Mouse (Mus musculus): Measurements from ENCODE around the gene Ptprg. TPM values are rescaled to one million over a fixed set of nuclear protein-coding genes. Genes with fewer than 3 reads are reported as not detected.

Ptprg gene
- total and polyA plus RNA-seq, 3 experiments, result not detected

- Histone ChIP-seq H3K4me3 (ENCODE audit: control insufficient read depth in 1 of 2, insufficient read depth in 1 of 2, low read depth in 2 of 2, low read length in 2 of 2) (no peak overlapping the region), H3K27ac (ENCODE audit: control insufficient read depth, low read depth, low read length) (no peak overlapping the region), H3K4me1 (ENCODE audit: control insufficient read depth in 1 of 2, insufficient read depth in 2 of 2, low read length in 2 of 2) (no peaks in the 10 kb centered on the region), H3K9me3 (replicated peaks; ENCODE audit: insufficient read depth, low read length) (no peaks in the 10 kb centered on the region), H3K9ac (ENCODE audit: control insufficient read depth, low read depth, low read length, poor library complexity, severe bottlenecking) (no peak overlapping the region), H3K36me3 (ENCODE audit: control insufficient read depth in 1 of 2, insufficient read depth in 2 of 2, low read length in 2 of 2) (no peaks in the 10 kb centered on the region), H3K79me2 (ENCODE audit: control insufficient read depth, insufficient read depth, low read length, poor library complexity) (no peaks in the 10 kb centered on the region), H3K27me3 (ENCODE audit: control insufficient read depth in 1 of 2, insufficient read depth in 2 of 2, low read length in 2 of 2) (no peaks in the 10 kb centered on the region)
- DNase-seq (ENCODE audit: low read depth, low spot score), result no peak
- TF ChIP-seq ZMIZ1 (IDR thresholded peaks at IDR 0.05; ENCODE audit: low read depth, low read length) (no peak), NRF1 (IDR thresholded peaks at IDR 0.05; ENCODE audit: insufficient read depth, low read depth, low read length, poor library complexity, severe bottlenecking) (no peak)
These were observed 136.7 kb downstream of the Ptprg start for GRCm38 (mm10) chr14:11690066-11690465.

DNA sequence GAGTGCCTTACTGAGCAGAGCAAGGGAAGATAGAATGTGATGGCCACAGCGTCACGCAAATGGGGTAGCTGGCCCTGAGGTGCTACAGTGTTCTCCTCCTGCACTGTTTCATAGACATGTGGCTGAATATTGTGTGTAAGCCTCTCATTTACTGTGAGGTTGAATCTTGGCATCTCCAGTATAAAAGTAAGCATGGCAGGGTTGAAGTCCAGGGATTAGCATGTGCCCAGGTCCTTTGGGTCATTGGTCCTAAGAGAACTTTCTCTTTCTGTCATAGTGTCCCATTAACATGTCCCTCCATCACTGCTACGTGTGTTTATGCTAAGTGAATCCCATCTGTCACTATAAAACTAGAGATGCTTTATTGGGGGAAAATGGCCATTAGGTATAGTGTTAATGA lies 138.2 kb downstream of the Ptprg start:
- DNase-seq (ENCODE audit: low read depth, low spot score), result no peak
- H3K9me3 ChIP-seq (replicated peaks; ENCODE audit: insufficient read depth, low read length), result no peaks in the 10 kb centered on the region
- no peaks in the 10 kb centered on the region for H3K4me1 ChIP-seq (ENCODE audit: control insufficient read depth in 1 of 2, insufficient read depth in 2 of 2, low read length in 2 of 2)

DNA sequence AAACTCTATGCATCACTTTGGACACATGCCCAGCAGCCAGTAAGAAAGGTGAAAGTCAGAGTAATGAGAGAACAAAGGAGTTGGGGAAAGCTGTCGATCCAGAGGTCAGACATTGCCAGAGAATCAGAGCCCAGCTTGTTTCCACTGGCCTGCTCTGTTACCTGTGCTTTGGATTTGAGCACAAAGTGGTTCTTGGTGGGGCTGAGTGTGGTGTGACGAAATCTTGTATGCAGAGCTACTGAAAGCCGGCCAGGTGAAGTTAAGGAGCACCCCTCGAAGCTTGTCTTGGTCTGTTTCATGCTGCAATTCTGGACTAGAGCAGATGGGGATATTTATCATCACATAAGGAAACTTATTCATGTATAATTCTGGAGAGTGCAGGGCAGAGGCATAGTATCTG lies 145.5 kb downstream of the Ptprg start:
- no peak overlapping the region for H3K9ac ChIP-seq (ENCODE audit: control insufficient read depth, low read depth, low read length, poor library complexity, severe bottlenecking)
- H3K27ac ChIP-seq (ENCODE audit: control insufficient read depth, low read depth, low read length), result no peak overlapping the region
- no peaks in the 10 kb centered on the region for H3K4me1 ChIP-seq (ENCODE audit: control insufficient read depth in 1 of 2, insufficient read depth in 2 of 2, low read length in 2 of 2)
- H3K36me3 ChIP-seq (ENCODE audit: control insufficient read depth in 1 of 2, insufficient read depth in 2 of 2, low read length in 2 of 2), result no peaks in the 10 kb centered on the region
- TF ChIP-seq POLR2A (IDR thresholded peaks at IDR 0.05; ENCODE audit: control insufficient read depth in 1 of 2, insufficient read depth in 1 of 2, low read depth in 1 of 2, low read length in 2 of 2, poor library complexity in 1 of 2) (no peak), ZMIZ1 (IDR thresholded peaks at IDR 0.05; ENCODE audit: low read depth, low read length) (no peak), TAL1 (IDR thresholded peaks at IDR 0.05; ENCODE audit: low read length) (no peak), USF2 (IDR thresholded peaks at IDR 0.05; ENCODE audit: borderline replicate concordance in 1 of 2, insufficient read depth in 1 of 2, low read depth in 1 of 2, low read length in 2 of 2) (no peak), USF1 (IDR thresholded peaks at IDR 0.05; ENCODE audit: low read depth, low read length) (no peak), MAX (IDR thresholded peaks at IDR 0.05; ENCODE audit: low read length) (no peak), CHD2 (IDR thresholded peaks at IDR 0.05; ENCODE audit: low read length) (no peak), ELF1 (IDR thresholded peaks at IDR 0.05; ENCODE audit: low read depth, low read length) (no peak), MYB (IDR thresholded peaks at IDR 0.05; ENCODE audit: low read depth, low read length) (no peak), SIN3A (IDR thresholded peaks at IDR 0.05; ENCODE audit: low read length) (no peak), SMC3 (IDR thresholded peaks at IDR 0.05; ENCODE audit: low read depth, low read length) (no peak), E2F4 (IDR thresholded peaks at IDR 0.05; ENCODE audit: borderline replicate concordance, low read depth, low read length) (no peak), NRF1 (IDR thresholded peaks at IDR 0.05; ENCODE audit: insufficient read depth, low read depth, low read length, poor library complexity, severe bottlenecking) (no peak)
- no peak overlapping the region for H3K4me3 ChIP-seq (ENCODE audit: control insufficient read depth in 1 of 2, insufficient read depth in 1 of 2, low read depth in 2 of 2, low read length in 2 of 2)
- no peak for DNase-seq (ENCODE audit: low read depth, low spot score)
- no peaks in the 10 kb centered on the region for H3K9me3 ChIP-seq (replicated peaks; ENCODE audit: insufficient read depth, low read length)
- no peaks in the 10 kb centered on the region for H3K79me2 ChIP-seq (ENCODE audit: control insufficient read depth, insufficient read depth, low read length, poor library complexity)
- no peaks in the 10 kb centered on the region for H3K27me3 ChIP-seq (ENCODE audit: control insufficient read depth in 1 of 2, insufficient read depth in 2 of 2, low read length in 2 of 2)

More for the DNA sequence above, 138.2 kb downstream of the Ptprg start:
- Histone ChIP-seq H3K27ac (ENCODE audit: control insufficient read depth, low read depth, low read length) (no peak overlapping the region), H3K27me3 (ENCODE audit: control insufficient read depth in 1 of 2, insufficient read depth in 2 of 2, low read length in 2 of 2) (no peaks in the 10 kb centered on the region), H3K79me2 (ENCODE audit: control insufficient read depth, insufficient read depth, low read length, poor library complexity) (no peaks in the 10 kb centered on the region), H3K36me3 (ENCODE audit: control insufficient read depth in 1 of 2, insufficient read depth in 2 of 2, low read length in 2 of 2) (no peaks in the 10 kb centered on the region), H3K9ac (ENCODE audit: control insufficient read depth, low read depth, low read length, poor library complexity, severe bottlenecking) (no peak overlapping the region), H3K4me3 (ENCODE audit: control insufficient read depth in 1 of 2, insufficient read depth in 1 of 2, low read depth in 2 of 2, low read length in 2 of 2) (no peak overlapping the region)
- TF ChIP-seq CHD2 (IDR thresholded peaks at IDR 0.05; ENCODE audit: low read length) (no peak), MXI1 (IDR thresholded peaks at IDR 0.05; ENCODE audit: low read depth, low read length) (no peak), NRF1 (IDR thresholded peaks at IDR 0.05; ENCODE audit: insufficient read depth, low read depth, low read length, poor library complexity, severe bottlenecking) (no peak), ZMIZ1 (IDR thresholded peaks at IDR 0.05; ENCODE audit: low read depth, low read length) (no peak), JUND (IDR thresholded peaks at IDR 0.05; ENCODE audit: low read depth, low read length) (no peak), TCF12 (IDR thresholded peaks at IDR 0.05; ENCODE audit: low read depth, low read length) (no peak), ETS1 (IDR thresholded peaks at IDR 0.05; ENCODE audit: low read depth, low read length) (no peak), EP300 (IDR thresholded peaks at IDR 0.05; ENCODE audit: low read depth in 1 of 2, low read length in 2 of 2) (no peak), E2F4 (IDR thresholded peaks at IDR 0.05; ENCODE audit: borderline replicate concordance, low read depth, low read length) (no peak), NELFE (IDR thresholded peaks at IDR 0.05; ENCODE audit: low read depth, low read length) (no peak), ZC3H11A (IDR thresholded peaks at IDR 0.05; ENCODE audit: low read depth, low read length) (no peak), MYB (IDR thresholded peaks at IDR 0.05; ENCODE audit: low read depth, low read length) (no peak), POLR2A (IDR thresholded peaks at IDR 0.05; ENCODE audit: control insufficient read depth in 1 of 2, insufficient read depth in 1 of 2, low read depth in 1 of 2, low read length in 2 of 2, poor library complexity in 1 of 2) (no peak), CTCF (IDR thresholded peaks at IDR 0.05 in 2 of 3, conservative IDR thresholded peaks at IDR 0.05 in 1 of 3; ENCODE audit: control insufficient read depth in 1 of 3, insufficient read depth in 1 of 3, low read depth in 2 of 3, low read length in 3 of 3, poor library complexity in 1 of 3, severe bottlenecking in 1 of 3) (no peak), ELF1 (IDR thresholded peaks at IDR 0.05; ENCODE audit: low read depth, low read length) (no peak)
